Mouse (Mus musculus) c-Kit-positive CD71-positive TER-119-positive erythroid progenitor cells, embryonic 14.5 days (primary cell): Measurements from ENCODE around the gene Casp2.

Experiments
- DNase-seq: peaks from one replicate; pipeline ENCODE4 v3.0.0-alpha.2; 2013; ENCODE audit warnings: low spot score

The Casp2 gene

GRCm38 (mm10) chr6:42264626-42265312 is at the start of gene Casp2:
Gene Casp2 (plus strand): TSS chr6:42264985.
- DNase-seq = peak; percentile 97

- DNase-seq = no peak
Measured at GRCm38 (mm10) chr6:42215028-42215427, 49.8 kb upstream of the Casp2 start, which contains the start of gene Tas2r144. Gene Tas2r144 (plus strand): TSS chr6:42215328.

- DNase-seq = no peak
Measured at GRCm38 (mm10) chr6:42222286-42222685, 42.5 kb upstream of the Casp2 start.

- DNase-seq = no peak
Measured at GRCm38 (mm10) chr6:42225046-42225445, 39.7 kb upstream of the Casp2 start.

- peak; percentile 69 for DNase-seq
Measured at GRCm38 (mm10) chr6:42227240-42228101, 37.3 kb upstream of the Casp2 start.

- DNase-seq = no peak
Measured at GRCm38 (mm10) chr6:42229610-42230009, 35.2 kb upstream of the Casp2 start.

GRCm38 (mm10) chr6:42231191-42231590 is 33.6 kb upstream of the Casp2 start:
- DNase-seq = no peak

- DNase-seq = no peak
Measured at GRCm38 (mm10) chr6:42237276-42237805, 27.4 kb upstream of the Casp2 start.

GRCm38 (mm10) chr6:42241311-42242045 is 23.3 kb upstream of the Casp2 start:
- no peak for DNase-seq

GRCm38 (mm10) chr6:42245711-42246353 is 19.0 kb upstream of the Casp2 start, which contains the start of gene Gstk1:
Gene Gstk1 (plus strand): TSS chr6:42245935.
- peak; percentile 83 for DNase-seq

- peak; percentile 33 for DNase-seq
Measured at GRCm38 (mm10) chr6:42247173-42247572, 17.6 kb upstream of the Casp2 start.

- no peak for DNase-seq
Measured at GRCm38 (mm10) chr6:42247981-42248380, 16.8 kb upstream of the Casp2 start.

- DNase-seq = no peak
Measured at GRCm38 (mm10) chr6:42251791-42252190, 13.0 kb upstream of the Casp2 start.

GRCm38 (mm10) chr6:42253103-42253502 is 11.7 kb upstream of the Casp2 start:
- no peak for DNase-seq

- DNase-seq = peak; percentile 72
Measured at GRCm38 (mm10) chr6:42257303-42257863, 7.4 kb upstream of the Casp2 start.

- no peak for DNase-seq
Measured at GRCm38 (mm10) chr6:42260430-42260829, 4.4 kb upstream of the Casp2 start.

- no peak for DNase-seq
Measured at GRCm38 (mm10) chr6:42261524-42262170, 3.1 kb upstream of the Casp2 start, which contains the start of gene Tmem139. Gene Tmem139 (plus strand): TSS chr6:42261970.

- DNase-seq = peak; percentile 64
Measured at GRCm38 (mm10) chr6:42265391-42266330, 876 bp downstream of the Casp2 start.

- no peak for DNase-seq
Measured at GRCm38 (mm10) chr6:42270817-42271216, 6.0 kb downstream of the Casp2 start.
